8 mouse cellular contexts compared by ENCODE assay signal in the genomic region with DNA sequence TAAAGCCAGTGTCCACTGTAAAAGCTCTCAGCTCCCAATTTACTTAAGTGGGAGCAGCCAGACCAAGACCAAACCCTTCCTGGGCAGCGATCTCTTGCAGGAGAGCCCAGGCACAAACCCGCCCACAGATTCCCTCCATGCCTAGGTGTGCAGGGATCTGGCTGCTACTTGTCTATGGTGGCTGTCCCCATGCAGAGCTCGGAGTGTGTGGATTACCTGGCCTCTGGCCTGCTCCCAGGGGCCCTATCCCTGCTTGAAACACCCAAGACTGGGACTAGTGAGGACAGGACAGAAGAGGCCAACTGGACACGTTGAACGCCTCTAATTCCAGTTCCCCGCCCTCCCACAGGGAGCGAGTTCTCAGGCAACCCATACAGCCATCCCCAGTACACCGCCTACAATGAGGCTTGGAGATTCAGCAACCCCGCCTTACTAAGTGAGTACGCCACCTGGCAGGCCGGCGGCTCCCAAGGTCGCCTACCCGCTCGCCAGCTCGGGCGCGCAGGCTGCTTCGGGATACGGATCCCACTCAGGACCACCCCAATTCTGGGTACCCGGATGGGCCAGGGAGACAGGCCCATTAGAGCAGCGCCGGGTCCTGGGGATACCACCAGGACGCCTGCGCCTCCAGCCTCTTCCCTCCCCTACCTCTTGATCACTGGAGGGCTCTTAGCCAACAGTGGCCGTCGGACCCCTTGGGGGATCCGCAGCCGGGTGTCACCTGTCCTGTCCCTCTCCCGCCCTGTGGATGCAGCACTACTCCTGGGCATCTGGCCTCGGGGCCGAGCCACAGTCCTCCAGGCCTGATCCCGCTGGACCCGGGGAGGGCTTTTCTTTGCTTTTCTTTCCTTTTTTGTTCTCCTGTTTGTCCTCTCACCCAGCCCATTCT.
DNase-seq lines count a peak whose midpoint lies in the region; ATAC-seq lines count a peak whose summit lies in the region.

No protein-coding gene starts in this region.

- H3K4me2 ChIP-seq in heart, embryonic 16.5 days (ENCODE audit: low read depth, low read length), result peak overlapping the region; percentile 86
- H3K4me2 ChIP-seq in hindbrain, embryonic 13.5 days, result peak overlapping the region; percentile 61
- peak overlapping the region; percentile 68 for H3K4me2 ChIP-seq in midbrain, embryonic 14.5 days (ENCODE audit: low read length)

- DNase-seq in heart, adult 8-10 months (ENCODE audit: low spot score), result no peak
- peak; percentile 43 for DNase-seq in embryonic facial prominence, embryonic 10.5 days (ENCODE audit: low spot score)
- DNase-seq in midbrain, embryonic 14.5 days, result peak; percentile 46
- no peak for DNase-seq in c-Kit-positive CD71-positive TER-119-positive erythroid progenitor cells, embryonic 14.5 days (ENCODE audit: low spot score)
- no peak for DNase-seq in embryo, embryonic 10 days (ENCODE audit: low spot score)

- peaks cover 92% of the 10 kb centered on the region for H3K27me3 ChIP-seq in heart, embryonic 16.5 days (ENCODE audit: control insufficient read depth, insufficient read depth, low read length)
- H3K27me3 ChIP-seq in embryonic facial prominence, embryonic 10.5 days (replicated peaks; ENCODE audit: low read depth, poor library complexity, severe bottlenecking), result peaks cover 98% of the 10 kb centered on the region
- H3K27me3 ChIP-seq in hindbrain, embryonic 13.5 days, result peaks cover 98% of the 10 kb centered on the region
- H3K27me3 ChIP-seq in midbrain, embryonic 14.5 days (ENCODE audit: control insufficient read depth, insufficient read depth, low read length), result peaks cover 79% of the 10 kb centered on the region

- 4% methylated on average over 34 of the region's 34 CpGs for WGBS in heart, embryonic 16.5 days
- 3% methylated on average over 34 of the region's 34 CpGs for WGBS in embryonic facial prominence, embryonic 10.5 days
- 4% methylated on average over 34 of the region's 34 CpGs for WGBS in hindbrain, embryonic 13.5 days
- WGBS in midbrain, embryonic 14.5 days, result 6% methylated on average over 34 of the region's 34 CpGs

- peak overlapping the region; percentile 11; the same call in 1 of the 2 replicates for H3K9ac ChIP-seq in heart, embryonic 16.5 days (ENCODE audit: low read length)
- peak overlapping the region; percentile 68 for H3K9ac ChIP-seq in hindbrain, embryonic 13.5 days
- H3K9ac ChIP-seq in midbrain, embryonic 14.5 days (replicated peaks; ENCODE audit: low read length), result 0 out of 2 replicates have a peak overlapping the region, but pooled peaks have one; percentile 12

- no peak for ATAC-seq in heart, embryonic 16.5 days (replicated peaks; ENCODE audit: extremely low read depth, insufficient read depth, low FRiP score)
- ATAC-seq in hindbrain, embryonic 13.5 days (ENCODE audit: low FRiP score), result no peak; the same call in 1 of the 2 replicates
- no peak for ATAC-seq in midbrain, embryonic 14.5 days (ENCODE audit: low FRiP score, low TSS enrichment)
- ATAC-seq in inflammation-experienced regulatory T-cells, adult 6 months, result no peak

- peak overlapping the region; percentile 61 for H3K4me3 ChIP-seq in heart, embryonic 16.5 days (ENCODE audit: low read length)
- peak overlapping the region; percentile 64 for H3K4me3 ChIP-seq in embryonic facial prominence, embryonic 10.5 days
- peak overlapping the region; percentile 39 for H3K4me3 ChIP-seq in hindbrain, embryonic 13.5 days
- H3K4me3 ChIP-seq in midbrain, embryonic 14.5 days (replicated peaks; ENCODE audit: low read depth, low read length), result peak overlapping the region; percentile 40

- H3K27ac ChIP-seq in heart, embryonic 16.5 days (ENCODE audit: low read length), result no peak overlapping the region
- no peak overlapping the region for H3K27ac ChIP-seq in embryonic facial prominence, embryonic 10.5 days (replicated peaks)
- H3K27ac ChIP-seq in hindbrain, embryonic 13.5 days, result peak overlapping the region; percentile 82
- H3K27ac ChIP-seq in midbrain, embryonic 14.5 days (replicated peaks; ENCODE audit: low read depth, low read length), result no peak overlapping the region

- H3K4me1 ChIP-seq in heart, embryonic 16.5 days (ENCODE audit: control insufficient read depth, insufficient read depth, low read length), result peaks cover 15% of the 10 kb centered on the region
- peaks cover 48% of the 10 kb centered on the region for H3K4me1 ChIP-seq in embryonic facial prominence, embryonic 10.5 days
- H3K4me1 ChIP-seq in hindbrain, embryonic 13.5 days (replicated peaks), result peaks cover 42% of the 10 kb centered on the region
- H3K4me1 ChIP-seq in midbrain, embryonic 14.5 days (ENCODE audit: control insufficient read depth, insufficient read depth, low read length), result peaks cover 12% of the 10 kb centered on the region

- no peaks in the 10 kb centered on the region for H3K36me3 ChIP-seq in heart, embryonic 16.5 days (ENCODE audit: control insufficient read depth, insufficient read depth)
- H3K36me3 ChIP-seq in embryonic facial prominence, embryonic 10.5 days (replicated peaks), result no peaks in the 10 kb centered on the region
- H3K36me3 ChIP-seq in hindbrain, embryonic 13.5 days, result no peaks in the 10 kb centered on the region
- no peaks in the 10 kb centered on the region for H3K36me3 ChIP-seq in midbrain, embryonic 14.5 days (ENCODE audit: control insufficient read depth, insufficient read depth, low read length)

- no peaks in the 10 kb centered on the region for H3K9me3 ChIP-seq in heart, embryonic 16.5 days (replicated peaks; ENCODE audit: control insufficient read depth, low read length)
- no peaks in the 10 kb centered on the region for H3K9me3 ChIP-seq in embryonic facial prominence, embryonic 10.5 days
- no peaks in the 10 kb centered on the region for H3K9me3 ChIP-seq in hindbrain, embryonic 13.5 days
- no peaks in the 10 kb centered on the region for H3K9me3 ChIP-seq in midbrain, embryonic 14.5 days (ENCODE audit: control insufficient read depth, low read length)

Comparison
In these comparisons a context has a peak if more than half of its experiments do, and no peak if none do; other contexts are left out.
1. H3K9ac ChIP-seq: peak in every context shown above with its lines; median percentile 68 in hindbrain, embryonic 13.5 days; 12 in midbrain, embryonic 14.5 days; 11 in heart, embryonic 16.5 days.
2. DNase-seq: peak in embryonic facial prominence, embryonic 10.5 days (single experiment) and midbrain, embryonic 14.5 days (single experiment); none in heart, adult 8-10 months (single experiment), c-Kit-positive CD71-positive TER-119-positive erythroid progenitor cells, embryonic 14.5 days (single experiment) and embryo, embryonic 10 days (single experiment).
3. Peak in every context shown above with its lines, with median percentiles within 50 percentile points of each other: H3K4me2 ChIP-seq and H3K4me3 ChIP-seq.